ENCODE assay signal across 26 mouse cellular contexts in genomic region chr12:46416250-46416649, GRCm38 (mm10).
DNase-seq lines count a peak whose midpoint lies in the region; ATAC-seq and TF ChIP-seq lines count a peak whose summit lies in the region.
"Had no signal": no experiment of that assay in that cellular context is flagged by ENCODE, and none has a peak within 500 bp of the region (broad histone marks: within the 10 kb centered on the region; RNA-seq: fewer than 3 reads in every experiment).

No protein-coding gene starts in this region.

- H3K4me3 ChIP-seq in midbrain, embryonic 10.5 days = no peak overlapping the region
- no peak overlapping the region for H3K4me3 ChIP-seq in midbrain, embryonic 16.5 days (ENCODE audit: low read depth, low read length)
- no peak overlapping the region for H3K4me3 ChIP-seq in cortical plate, adult 2 months (ENCODE audit: insufficient read depth, low read length)
- H3K4me3 ChIP-seq in midbrain, embryonic 13.5 days (replicated peaks) = no peak overlapping the region
- H3K4me3 ChIP-seq: embryonic facial prominence, embryonic 13.5 days; erythroblast, embryonic 14.5 days; heart, embryonic 12.5 days; hindbrain, embryonic 12.5 days; liver, embryonic 13.5 days; neural tube, embryonic 12.5 days had no signal

- H3K27me3 ChIP-seq in midbrain, embryonic 10.5 days (ENCODE audit: low read depth, poor library complexity, severe bottlenecking) = no peaks in the 10 kb centered on the region
- H3K27me3 ChIP-seq in midbrain, embryonic 16.5 days (ENCODE audit: control insufficient read depth, insufficient read depth, low read depth, low read length) = no peaks in the 10 kb centered on the region
- H3K27me3 ChIP-seq in midbrain, embryonic 13.5 days = no peaks in the 10 kb centered on the region
- H3K27me3 ChIP-seq: embryonic facial prominence, embryonic 13.5 days; heart, embryonic 12.5 days; hindbrain, embryonic 12.5 days; liver, embryonic 13.5 days; neural tube, embryonic 12.5 days had no signal

- peak; percentile 16; the same call in 1 of the 2 replicates for TF ChIP-seq CTCF in cortical plate, adult 2 months (IDR thresholded peaks at IDR 0.05; ENCODE audit: extremely low read depth, insufficient read depth, low read length)

- H3K4me1 ChIP-seq in midbrain, embryonic 10.5 days = no peaks in the 10 kb centered on the region
- no peaks in the 10 kb centered on the region for H3K4me1 ChIP-seq in midbrain, embryonic 16.5 days (ENCODE audit: control insufficient read depth, insufficient read depth, low read length)
- H3K4me1 ChIP-seq in cortical plate, adult 2 months (ENCODE audit: control insufficient read depth, insufficient read depth, low read length) = no peaks in the 10 kb centered on the region
- H3K4me1 ChIP-seq in midbrain, embryonic 13.5 days (replicated peaks) = 0 out of 2 replicates have a peak, but pooled peaks cover 5% of the 10 kb centered on the region
- H3K4me1 ChIP-seq: embryonic facial prominence, embryonic 13.5 days; heart, embryonic 12.5 days; hindbrain, embryonic 12.5 days; neural tube, embryonic 12.5 days had no signal

- no peaks in the 10 kb centered on the region for H3K9me3 ChIP-seq in midbrain, embryonic 10.5 days (replicated peaks)
- no peaks in the 10 kb centered on the region for H3K9me3 ChIP-seq in midbrain, embryonic 16.5 days (replicated peaks; ENCODE audit: control insufficient read depth, low read length, poor library complexity, severe bottlenecking)
- H3K9me3 ChIP-seq in midbrain, embryonic 13.5 days = no peaks in the 10 kb centered on the region
- H3K9me3 ChIP-seq: embryonic facial prominence, embryonic 13.5 days; heart, embryonic 12.5 days; hindbrain, embryonic 12.5 days; liver, embryonic 13.5 days; neural tube, embryonic 12.5 days had no signal

- TF ChIP-seq POLR2A in cortical plate, adult 2 months (IDR thresholded peaks at IDR 0.05; ENCODE audit: extremely low read depth, insufficient read depth, low read length) = no peak

- peak overlapping the region; percentile 49; the same call in 1 of the 2 replicates for H3K27ac ChIP-seq in midbrain, embryonic 10.5 days (replicated peaks)
- H3K27ac ChIP-seq in midbrain, embryonic 16.5 days (ENCODE audit: low read length) = no peak overlapping the region
- no peak overlapping the region for H3K27ac ChIP-seq in cortical plate, adult 2 months (ENCODE audit: insufficient read depth, low read length)
- peak overlapping the region; percentile 25; the same call in 1 of the 2 replicates for H3K27ac ChIP-seq in midbrain, embryonic 13.5 days
- H3K27ac ChIP-seq: embryonic facial prominence, embryonic 13.5 days; hindbrain, embryonic 12.5 days; liver, embryonic 13.5 days; neural tube, embryonic 12.5 days had no signal

- ATAC-seq in frontal cortex, adult (ENCODE audit: low TSS enrichment) = peak; percentile 67
- no peak for ATAC-seq in midbrain, embryonic 16.5 days
- ATAC-seq in midbrain, embryonic 13.5 days = no peak
- ATAC-seq in granulocyte monocyte progenitor cell, adult 5-6 weeks (replicated peaks; ENCODE audit: poor library complexity, severe bottlenecking) = no peak

- no peak for DNase-seq in frontal cortex, postnatal 36 days (ENCODE audit: low spot score in 2 of 2)
- no peak for DNase-seq in midbrain, embryonic 10.5 days (ENCODE audit: low spot score)
- DNase-seq in cerebellum, adult 11 months = no peak
- DNase-seq: adrenal gland, postnatal 36 days; cerebellum, adult 18-20 months; cerebellum, postnatal 25 days; embryo, embryonic 11 days; gastrocnemius, postnatal 10 days; heart, adult 11 months; heart, postnatal 14 days; kidney, adult 8-10 months; kidney, postnatal 14 days; liver, embryonic 13.5 days; lung, adult 2 months; right cerebral cortex, adult 18-20 months; spleen, adult 18-20 months had no signal

- no peak overlapping the region for H3K4me2 ChIP-seq in midbrain, embryonic 16.5 days (ENCODE audit: low read length)
- H3K4me2 ChIP-seq in midbrain, embryonic 13.5 days (replicated peaks) = no peak overlapping the region
- H3K4me2 ChIP-seq: embryonic facial prominence, embryonic 13.5 days; heart, embryonic 12.5 days; hindbrain, embryonic 12.5 days; liver, embryonic 13.5 days; neural tube, embryonic 12.5 days had no signal

- H3K36me3 ChIP-seq in midbrain, embryonic 10.5 days = no peaks in the 10 kb centered on the region
- no peaks in the 10 kb centered on the region for H3K36me3 ChIP-seq in midbrain, embryonic 16.5 days (ENCODE audit: control insufficient read depth, insufficient read depth, low read length)
- H3K36me3 ChIP-seq in midbrain, embryonic 13.5 days = no peaks in the 10 kb centered on the region
- H3K36me3 ChIP-seq: embryonic facial prominence, embryonic 13.5 days; heart, embryonic 12.5 days; hindbrain, embryonic 12.5 days; liver, embryonic 13.5 days; neural tube, embryonic 12.5 days had no signal

- no peak overlapping the region for H3K9ac ChIP-seq in midbrain, embryonic 16.5 days (ENCODE audit: low read depth, low read length)
- no peak overlapping the region for H3K9ac ChIP-seq in midbrain, embryonic 13.5 days (replicated peaks)
- H3K9ac ChIP-seq: embryonic facial prominence, embryonic 13.5 days; heart, embryonic 12.5 days; hindbrain, embryonic 12.5 days; liver, embryonic 13.5 days; neural tube, embryonic 12.5 days had no signal

Comparison
In these comparisons a context has a peak if more than half of its experiments do, and no peak if none do; other contexts are left out.
1. H3K27ac ChIP-seq: peak in midbrain, embryonic 10.5 days (single experiment) and midbrain, embryonic 13.5 days (single experiment); none in midbrain, embryonic 16.5 days (single experiment) and cortical plate, adult 2 months (single experiment).